Mouse (Mus musculus) CH12.LX (cell line): ENCODE results near the gene Rnf208.

Source experiments
- CTCF ChIP-seq, 2 experiments: IDR thresholded peaks in 1 of 2; conservative IDR thresholded peaks in 1 of 2; 2 replicates each; pipeline ENCODE4 v1.5.1; 2011 to 2012; ENCODE audit warnings: low read depth in 2 of 2, low read length in 2 of 2, improper control_type of control experiment in 1 of 2, inconsistent platforms in 1 of 2, mild to moderate bottlenecking in 1 of 2, moderate library complexity in 1 of 2
- POLR2A ChIP-seq: IDR thresholded peaks from 2 replicates; pipeline ENCODE4 v1.6.1; 2011; ENCODE audit warnings: low read depth, mild to moderate bottlenecking, improper control_type of control experiment, low read length
- SMC3 ChIP-seq: IDR thresholded peaks from 2 replicates; pipeline ENCODE4 v1.6.1; 2011; ENCODE audit warnings: low read depth, low read length, improper control_type of control experiment
- ZNF384 ChIP-seq: IDR thresholded peaks from 2 replicates; pipeline ENCODE4 v1.6.1; 2012; ENCODE audit warnings: low read depth, low read length, improper control_type of control experiment, inconsistent platforms

- TF ChIP-seq ZNF384 (no peak), CTCF (conservative IDR thresholded peaks at IDR 0.05 in 1 of 2, IDR thresholded peaks at IDR 0.05 in 1 of 2; ENCODE audit: low read depth in 2 of 2, low read length in 2 of 2) (no peak), SMC3 (no peak), POLR2A (no peak)
Measured at GRCm38 (mm10) chr2:25264851-25265250, 22.8 kb downstream of the Rnf208 start.
